Mouse (Mus musculus) limb, embryonic 14.5 days (tissue): ENCODE results near the gene Gm49333. TPM values are rescaled to one million over a fixed set of nuclear protein-coding genes. Genes with fewer than 3 reads are reported as not detected.

Experiments used
- ATAC-seq: fragments of 200-750 bp; cut with Nextera tagmentation; 2 replicates; pipeline ENCODE4 v1.8.0; 2017; ENCODE audit warnings: low read depth, moderate number of reproducible peaks, moderate TSS enrichment; ENCODE audit not compliant: low FRiP score
- DNase-seq: peaks from one replicate; pipeline ENCODE4 v3.0.0-alpha.2; 2015; ENCODE audit warnings: low spot score
- H3K27ac ChIP-seq: fragments of 300-500 bp; sonication (generic); replicated peaks from 2 replicates; pipeline ENCODE4 v1.5.1; 2014; ENCODE audit warnings: low read depth, mild to moderate bottlenecking, low read length, moderate library complexity, mixed read lengths
- H3K27me3 ChIP-seq: fragments of 300-500 bp; sonication (generic); 2 replicates; pipeline ENCODE4 v1.6.1; 2014; ENCODE audit warnings: low read length, mixed read lengths; ENCODE audit not compliant: control insufficient read depth, insufficient read depth
- H3K36me3 ChIP-seq: fragments of 300-500 bp; sonication (generic); 2 replicates; pipeline ENCODE4 v1.6.1; 2014; ENCODE audit warnings: mild to moderate bottlenecking, low read length, moderate library complexity, mixed read lengths; ENCODE audit not compliant: control insufficient read depth, insufficient read depth
- H3K4me1 ChIP-seq: fragments of 300-500 bp; sonication (generic); 2 replicates; pipeline ENCODE4 v1.6.1; 2014; ENCODE audit warnings: antibody characterized with exemption, low read length, mixed read lengths; ENCODE audit not compliant: control insufficient read depth, insufficient read depth
- H3K4me2 ChIP-seq: fragments of 300-500 bp; sonication (generic); replicated peaks from 2 replicates; pipeline ENCODE4 v1.6.1; 2014; ENCODE audit warnings: low read depth, mild to moderate bottlenecking, low read length, moderate library complexity; ENCODE audit not compliant: severe bottlenecking
- H3K4me3 ChIP-seq: fragments of 300-500 bp; sonication (generic); replicated peaks from 2 replicates; pipeline ENCODE4 v1.5.1; 2014; ENCODE audit warnings: low read length
- H3K9ac ChIP-seq: fragments of 300-500 bp; sonication (generic); 2 replicates; pipeline ENCODE4 v1.6.1; 2014; ENCODE audit warnings: mild to moderate bottlenecking, low read depth, low read length, moderate library complexity; ENCODE audit not compliant: severe bottlenecking
- H3K9me3 ChIP-seq: fragments of 300-500 bp; sonication (generic); 2 replicates; pipeline ENCODE4 v1.6.1; 2016; ENCODE audit warnings: low read length; ENCODE audit not compliant: control insufficient read depth
- POLR2A ChIP-seq: fragments of 200-500 bp; IDR thresholded peaks from 2 replicates; pipeline ENCODE4 v1.8.0; 2012; ENCODE audit warnings: inconsistent platforms, mild to moderate bottlenecking, moderate library complexity, borderline replicate concordance; ENCODE audit not compliant: insufficient read depth, insufficient read length; ENCODE audit errors: extremely low read depth
- WGBS: fragments of 180-500 bp; shearing (Covaris S2); extraction: QIAGEN DNeasy Blood & Tissue Kit; methylation state at CpG from one replicate; pipeline ENCODE4 v1.1.7; 2014; 5-methylcytosine and 5-hydroxymethylcytosine counted together
- polyA plus RNA-seq, 2 experiments: library from polyadenylated mRNA; depleted of rRNA in 1 of 2; stranded (reverse) in 1 of 2; unstranded in 1 of 2; fragments of >200 nt; fragmentation: Nextera tagmentation in 1 of 2; extraction: Ambion mirVana in 1 of 2; gene quantifications; 2 replicates each; pipeline versions ENCODE4 v1.2.1 to v1.2.3; 2012 to 2014

Gm49333 gene
- polyA plus RNA-seq, 2 experiments: not detected

GRCm38 (mm10) chr16:20675213-20675612 is 63.8 kb downstream of the Gm49333 start:
- H3K4me3 ChIP-seq: no peak overlapping the region
- no peak for TF ChIP-seq POLR2A
- peaks cover 60% of the 10 kb centered on the region for H3K36me3 ChIP-seq
- no peak overlapping the region for H3K9ac ChIP-seq
- no peaks in the 10 kb centered on the region for H3K9me3 ChIP-seq
- no peaks in the 10 kb centered on the region for H3K27me3 ChIP-seq
- H3K4me1 ChIP-seq: peaks cover 17% of the 10 kb centered on the region
- WGBS: 90% methylated on average over 6 of the region's 6 CpGs
- no peak for ATAC-seq
- H3K4me2 ChIP-seq: 0 out of 2 replicates have a peak overlapping the region, but pooled peaks have one; percentile 17
- no peak overlapping the region for H3K27ac ChIP-seq
- no peak for DNase-seq

GRCm38 (mm10) chr16:20676702-20677101 is 65.3 kb downstream of the Gm49333 start:
- whole genome bisulfite sequencing: 59% methylated on average over 4 of the region's 4 CpGs

GRCm38 (mm10) chr16:20677380-20677779 is 66.0 kb downstream of the Gm49333 start:
- DNase-seq: no peak
- TF ChIP-seq POLR2A: no peak
- peaks cover 82% of the 10 kb centered on the region for H3K36me3 ChIP-seq
- no peak overlapping the region for H3K4me3 ChIP-seq
- no peaks in the 10 kb centered on the region for H3K27me3 ChIP-seq
- peaks cover 17% of the 10 kb centered on the region for H3K4me1 ChIP-seq
- no peak overlapping the region for H3K9ac ChIP-seq
- H3K9me3 ChIP-seq: no peaks in the 10 kb centered on the region
- no peak overlapping the region for H3K4me2 ChIP-seq
- ATAC-seq: no peak
- no peak overlapping the region for H3K27ac ChIP-seq
- 75% methylated on average over 5 of the region's 5 CpGs for WGBS

More at GRCm38 (mm10) chr16:20676702-20677101, 65.3 kb downstream of the Gm49333 start:
- Histone ChIP-seq H3K4me2 (no peak overlapping the region), H3K4me3 (no peak overlapping the region), H3K9me3 (no peaks in the 10 kb centered on the region), H3K4me1 (peaks cover 17% of the 10 kb centered on the region), H3K27me3 (no peaks in the 10 kb centered on the region), H3K36me3 (peaks cover 75% of the 10 kb centered on the region), H3K9ac (no peak overlapping the region), H3K27ac (no peak overlapping the region)
- no peak for TF ChIP-seq POLR2A
- ATAC-seq (no peak), DNase-seq (no peak)

GRCm38 (mm10) chr16:20677974-20678675 is 66.7 kb downstream of the Gm49333 start:
- 88% methylated on average over 10 of the region's 10 CpGs for WGBS
- Histone ChIP-seq H3K4me2 (no peak overlapping the region), H3K9me3 (no peaks in the 10 kb centered on the region), H3K27me3 (no peaks in the 10 kb centered on the region), H3K9ac (no peak overlapping the region), H3K36me3 (peaks cover 89% of the 10 kb centered on the region), H3K4me3 (no peak overlapping the region), H3K27ac (no peak overlapping the region), H3K4me1 (peaks cover 17% of the 10 kb centered on the region)
- no peak for TF ChIP-seq POLR2A
- DNase-seq (no peak), ATAC-seq (no peak)

GRCm38 (mm10) chr16:20690774-20691173 is 79.4 kb downstream of the Gm49333 start:
- Histone ChIP-seq H3K9ac (no peak overlapping the region), H3K4me3 (no peak overlapping the region), H3K4me2 (no peak overlapping the region), H3K36me3 (peaks cover 69% of the 10 kb centered on the region), H3K27me3 (no peaks in the 10 kb centered on the region), H3K4me1 (peaks cover 22% of the 10 kb centered on the region), H3K27ac (no peak overlapping the region), H3K9me3 (no peaks in the 10 kb centered on the region)
- no peak for ATAC-seq
- TF ChIP-seq POLR2A: no peak
- WGBS: 90% methylated on average over 3 of the region's 3 CpGs
- no peak for DNase-seq
